Mouse (Mus musculus): Measurements from ENCODE around the gene Folr1.

Gene Folr1

DNA sequence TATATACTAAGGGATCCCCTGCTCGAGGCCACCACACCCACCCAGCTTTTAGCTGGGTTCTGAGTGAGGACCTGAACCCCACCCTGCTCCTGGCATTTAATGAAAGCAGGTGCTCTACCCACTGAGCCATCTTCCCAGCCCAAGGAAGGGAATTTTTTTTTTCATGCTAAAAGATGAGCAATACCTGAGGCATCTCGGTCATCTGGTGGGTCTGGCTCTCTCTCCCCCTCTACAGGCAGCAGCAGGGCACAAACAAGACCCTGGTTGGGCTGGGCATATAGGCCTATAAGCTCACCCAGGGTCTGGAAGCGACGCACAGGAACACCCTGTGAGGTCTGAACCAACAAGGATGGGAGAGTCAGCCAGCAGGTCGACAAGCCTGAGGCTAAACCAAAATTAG lies 37.2 kb downstream of the Folr1 start:
- peak; percentile 65 for DNase-seq (ENCODE audit: low read depth, low spot score)

DNA sequence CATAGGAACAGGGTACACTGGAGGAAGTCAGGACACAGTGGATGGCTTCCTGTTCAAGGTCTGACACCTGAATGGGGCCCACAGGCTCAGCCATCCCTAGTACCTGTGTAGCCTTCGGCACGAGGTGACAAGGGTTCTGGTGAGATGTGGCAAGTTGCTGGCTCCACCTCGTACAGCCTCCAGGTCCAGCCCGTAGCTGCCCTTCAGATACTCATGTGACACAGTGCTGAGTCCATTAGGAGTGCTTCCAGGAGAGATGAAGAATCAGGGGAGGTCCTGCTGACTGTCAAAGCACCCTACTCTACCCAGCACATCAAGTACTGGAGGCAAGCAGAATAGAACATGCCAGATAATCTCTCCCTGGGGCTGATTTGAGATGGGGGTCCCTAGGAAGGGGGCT lies 38.2 kb downstream of the Folr1 start:
- no peak for DNase-seq (ENCODE audit: low read depth, low spot score)

DNA sequence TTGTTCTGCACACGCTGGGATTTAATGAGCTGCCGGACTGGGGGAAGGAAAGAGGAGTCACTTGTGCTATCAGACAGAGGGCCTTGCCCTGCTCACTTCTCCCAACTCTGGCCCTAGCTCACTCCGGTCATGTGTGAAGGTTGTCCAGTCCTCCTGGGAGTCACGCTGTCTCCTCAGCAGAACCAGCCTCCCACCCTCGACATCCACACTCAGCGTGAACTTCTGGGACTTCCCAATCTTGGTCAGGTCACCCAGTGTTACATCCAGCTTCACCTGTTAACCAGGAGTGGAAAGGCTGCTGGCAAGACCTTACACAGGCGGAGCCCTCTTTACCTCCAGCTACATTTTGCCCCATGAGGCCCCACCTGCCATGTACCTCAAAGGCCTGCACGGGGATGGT lies 39.2 kb downstream of the Folr1 start:
- DNase-seq (ENCODE audit: low read depth, low spot score) = no peak

DNA sequence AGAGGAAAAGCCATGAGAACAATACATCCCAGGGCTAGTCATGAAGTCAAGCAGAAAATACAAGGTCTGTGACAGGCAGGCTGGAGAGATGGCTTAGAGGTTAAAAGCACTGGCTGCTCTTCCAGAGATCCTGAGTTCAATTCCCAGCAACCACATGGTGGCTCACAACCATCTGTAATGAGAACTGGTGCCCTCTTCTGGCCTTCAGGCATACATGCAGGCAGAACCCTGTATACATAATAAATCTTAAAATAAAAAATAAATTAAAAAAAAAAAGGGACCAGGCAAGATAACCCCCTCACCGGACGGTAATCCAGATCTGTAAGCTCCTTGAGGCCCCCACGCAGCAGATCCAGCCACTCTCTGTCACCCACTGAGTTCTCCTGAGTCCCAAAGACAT lies 40.2 kb downstream of the Folr1 start:
- no peak for DNase-seq (ENCODE audit: low read depth, low spot score)

DNA sequence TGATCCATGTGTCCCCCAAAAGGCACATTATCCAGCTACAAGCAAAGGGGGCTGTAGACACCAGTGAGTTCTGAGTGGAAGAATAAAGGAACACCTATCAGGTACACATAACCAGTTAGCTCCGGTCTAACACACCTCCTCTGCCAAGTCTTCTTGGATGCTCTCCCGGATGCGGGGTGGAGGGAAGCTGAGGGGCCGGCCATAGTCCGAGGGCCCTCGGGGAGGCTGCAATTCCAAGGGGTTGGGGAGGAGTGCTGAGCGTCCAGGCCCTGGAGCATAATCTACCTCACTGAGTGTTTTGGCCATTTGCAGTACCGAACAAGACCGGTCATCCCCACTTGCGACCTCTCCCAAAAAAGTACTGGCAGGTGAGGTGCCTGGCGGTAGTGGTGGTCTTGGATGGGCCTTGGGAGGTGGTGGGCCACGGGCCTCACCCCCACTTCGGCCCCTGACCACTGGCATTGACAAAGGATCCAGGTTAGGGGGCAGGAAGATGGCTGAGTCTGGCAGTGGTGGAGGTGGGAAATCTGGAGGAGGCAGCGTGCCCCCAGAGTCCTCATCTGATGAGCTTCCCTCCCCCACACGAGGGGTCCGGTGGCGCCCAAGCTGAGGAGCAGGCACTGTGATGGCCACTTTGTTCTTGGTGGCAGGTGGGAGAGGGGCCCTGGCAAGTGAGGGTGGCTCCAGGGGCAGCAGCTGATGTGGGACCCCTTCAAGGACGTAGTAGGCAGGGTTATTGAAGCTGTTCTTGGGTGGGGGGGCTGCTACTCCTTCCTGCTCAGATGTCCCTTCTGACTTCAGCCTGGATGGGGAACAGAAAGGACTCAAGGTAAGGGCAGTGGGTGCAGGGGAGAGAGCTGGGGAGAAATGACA lies 46.6 kb downstream of the Folr1 start:
- DNase-seq (ENCODE audit: low read depth, low spot score) = no peak

- DNase-seq (ENCODE audit: low read depth, low spot score) = peak; percentile 94
These were observed 47.5 kb downstream of the Folr1 start for GRCm38 (mm10) chr7:101822836-101823757.

DNA sequence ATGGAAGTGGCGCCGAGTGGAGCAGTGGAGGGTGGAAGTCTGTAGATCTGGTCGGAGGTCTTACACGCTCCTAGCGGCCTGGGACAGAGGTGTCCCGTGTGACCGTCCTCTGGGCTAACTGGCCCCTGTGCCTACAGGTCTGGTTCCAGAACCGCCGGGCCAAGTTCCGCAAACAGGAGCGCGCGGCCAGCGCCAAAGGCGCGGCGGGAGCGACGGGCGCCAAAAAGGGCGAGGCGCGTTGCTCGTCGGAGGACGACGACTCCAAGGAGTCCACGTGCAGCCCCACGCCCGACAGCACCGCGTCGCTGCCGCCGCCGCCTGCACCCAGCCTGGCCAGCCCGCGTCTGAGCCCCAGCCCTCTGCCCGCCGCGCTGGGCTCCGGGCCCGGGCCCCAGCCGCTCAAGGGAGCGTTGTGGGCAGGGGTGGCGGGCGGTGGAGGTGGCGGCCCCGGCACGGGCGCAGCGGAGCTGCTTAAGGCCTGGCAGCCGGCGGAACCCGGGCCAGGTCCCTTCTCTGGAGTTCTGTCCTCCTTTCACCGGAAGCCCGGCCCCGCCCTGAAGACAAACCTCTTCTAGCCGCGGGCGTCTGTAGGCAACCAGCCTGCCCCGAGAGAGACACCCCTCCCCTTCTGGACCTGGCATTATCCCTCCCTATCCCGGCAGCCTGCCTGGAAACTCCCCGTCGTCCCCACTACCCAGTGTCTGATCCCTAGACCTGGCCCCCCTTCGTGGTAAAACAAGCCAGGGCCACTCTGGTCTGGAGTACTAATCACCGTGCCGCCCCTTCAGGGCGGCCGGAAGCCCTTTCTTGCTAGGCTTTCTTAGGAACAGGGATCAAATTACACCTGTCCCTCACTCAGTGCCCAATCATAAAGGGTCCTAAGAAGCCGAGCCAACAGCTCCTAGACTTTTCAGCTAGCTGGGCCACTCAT lies 48.8 kb downstream of the Folr1 start:
- DNase-seq (ENCODE audit: low read depth, low spot score) = peak; percentile 89

DNA sequence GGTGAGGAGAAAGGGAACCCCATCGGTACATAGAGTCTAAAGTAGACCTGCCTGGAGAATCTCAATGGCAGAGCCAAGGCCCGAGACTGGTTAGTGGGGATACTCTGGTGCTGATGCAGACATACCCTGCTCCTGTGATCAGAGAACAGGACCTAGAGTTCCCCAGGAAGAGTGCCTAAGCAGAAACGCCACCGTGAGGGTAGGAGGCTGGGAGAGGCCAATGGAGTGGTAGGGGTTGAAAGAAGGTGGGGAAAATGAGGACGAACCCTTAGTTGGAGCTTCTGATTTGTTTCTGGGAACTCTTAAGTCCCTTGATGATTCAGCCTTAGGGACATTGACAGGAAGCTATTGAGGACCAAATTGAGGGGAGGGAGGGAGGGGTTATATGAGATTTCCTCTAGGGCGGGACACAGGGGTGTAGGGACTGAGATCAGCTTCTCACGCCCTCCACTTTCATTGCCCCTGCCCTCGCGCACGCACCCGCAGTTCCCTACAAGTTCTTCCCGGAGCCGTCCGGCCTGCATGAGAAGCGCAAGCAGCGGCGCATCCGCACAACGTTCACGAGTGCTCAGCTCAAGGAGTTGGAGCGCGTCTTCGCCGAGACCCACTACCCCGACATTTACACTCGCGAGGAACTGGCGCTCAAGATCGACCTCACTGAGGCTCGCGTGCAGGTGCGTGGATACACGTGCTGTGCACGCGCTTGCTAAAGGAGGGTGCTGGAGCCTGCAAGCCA lies 50.1 kb downstream of the Folr1 start:
- peak; percentile 37 for DNase-seq (ENCODE audit: low read depth, low spot score)

DNA sequence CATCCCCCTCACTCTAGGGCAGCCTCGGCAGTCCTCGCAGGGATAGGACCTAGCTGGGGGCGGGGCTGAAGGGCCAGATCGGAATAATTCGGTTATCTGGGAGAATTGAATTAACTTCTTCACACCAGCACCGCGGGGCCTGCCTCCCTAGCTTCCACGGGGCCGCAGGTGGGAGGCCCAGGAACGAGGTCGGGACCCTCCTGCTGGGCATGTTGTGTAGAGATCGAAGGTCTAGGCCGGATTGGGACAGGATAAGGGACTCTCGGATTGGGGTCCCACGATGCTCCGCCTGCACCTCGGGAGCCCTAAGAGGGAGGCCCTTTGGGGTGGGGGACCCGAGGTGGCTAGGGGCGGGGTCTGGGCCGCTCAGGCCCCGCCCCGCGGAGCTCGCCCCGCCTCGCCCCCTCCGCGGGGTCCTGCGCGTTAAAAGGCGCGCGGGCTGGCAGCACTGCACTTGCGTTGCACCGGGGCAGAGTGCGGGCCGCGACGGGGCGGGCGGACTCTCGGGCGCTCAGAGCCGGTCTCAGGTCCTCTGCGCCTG lies 52.7 kb downstream of the Folr1 start, which contains the start of gene Phox2a:
Phox2a (plus strand) TSS at position 453 of the 541 bp plus-strand sequence.
- peak; percentile 64 for DNase-seq (ENCODE audit: low read depth, low spot score)
